Mouse (Mus musculus): ENCODE measurements around the gene Sympk.

Sympk gene

GRCm38 (mm10) chr7:19083701-19084100, 59.5 kb downstream of the Sympk start, which contains the start of gene Dmpk:
Gene Dmpk (plus strand): TSS chr7:19083849.
- no peak for DNase-seq (ENCODE audit: low spot score)

- DNase-seq (ENCODE audit: low spot score) = no peak
Measured at GRCm38 (mm10) chr7:19084277-19084771, 60.1 kb downstream of the Sympk start.

GRCm38 (mm10) chr7:19084921-19085473, 60.8 kb downstream of the Sympk start:
- no peak for DNase-seq (ENCODE audit: low spot score)

DNA sequence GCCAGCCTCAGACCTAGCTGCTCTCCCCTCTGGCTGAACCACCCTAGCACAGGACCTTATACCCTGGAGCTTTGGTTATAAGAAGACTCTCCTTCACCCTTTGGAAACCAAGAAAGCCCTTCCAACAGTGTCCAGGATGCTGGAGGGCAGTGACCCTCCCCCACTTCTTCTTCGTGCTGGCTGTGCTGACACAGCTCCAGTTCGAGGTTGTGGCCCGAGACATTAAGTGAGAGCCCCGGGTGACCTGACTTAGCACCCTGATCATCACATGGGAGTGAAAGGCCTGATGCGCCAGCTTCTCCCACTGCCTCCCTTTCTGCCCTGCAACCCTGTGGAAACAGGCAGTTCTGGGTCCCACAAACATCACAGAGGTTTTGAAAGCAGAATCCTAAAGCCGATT, 61.3 kb downstream of the Sympk start:
- no peak for DNase-seq (ENCODE audit: low spot score)

GRCm38 (mm10) chr7:19086042-19086441, 61.9 kb downstream of the Sympk start:
- DNase-seq (ENCODE audit: low spot score) = no peak

DNA sequence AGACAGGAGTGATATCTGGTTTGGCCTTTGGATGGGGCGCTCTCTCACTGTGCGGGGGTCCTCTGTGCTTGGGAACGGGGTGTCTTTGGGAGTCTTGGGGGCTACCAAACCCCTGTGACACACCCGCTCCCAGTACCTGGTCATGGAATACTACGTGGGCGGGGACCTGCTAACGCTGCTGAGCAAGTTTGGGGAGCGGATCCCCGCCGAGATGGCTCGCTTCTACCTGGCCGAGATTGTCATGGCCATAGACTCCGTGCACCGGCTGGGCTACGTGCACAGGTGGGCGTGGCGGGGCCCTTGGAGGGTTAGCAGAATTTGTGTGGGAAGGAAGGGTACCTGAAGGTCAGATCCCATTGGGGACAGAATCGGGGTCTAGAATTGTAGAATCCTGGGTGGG, 62.6 kb downstream of the Sympk start:
- DNase-seq (ENCODE audit: low spot score) = no peak

- DNase-seq (ENCODE audit: low spot score) = no peak
Measured at GRCm38 (mm10) chr7:19088813-19089212, 64.6 kb downstream of the Sympk start.

DNA sequence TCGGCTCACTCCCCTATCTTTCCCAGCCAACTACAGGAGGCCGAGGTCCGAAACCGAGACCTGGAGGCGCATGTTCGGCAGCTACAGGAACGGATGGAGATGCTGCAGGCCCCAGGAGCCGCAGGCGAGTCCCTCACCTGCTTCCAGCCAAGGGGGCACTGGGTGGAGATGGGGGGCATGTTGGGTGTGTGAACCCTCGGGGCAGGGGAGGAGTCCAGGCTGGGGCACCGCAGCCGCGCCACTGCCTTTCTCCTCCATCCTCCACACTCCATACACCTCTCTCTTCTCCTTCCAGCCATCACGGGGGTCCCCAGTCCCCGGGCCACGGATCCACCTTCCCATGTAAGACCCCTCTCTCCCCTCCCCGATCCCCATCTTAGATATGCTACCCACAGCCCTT, 67.7 kb downstream of the Sympk start:
- DNase-seq (ENCODE audit: low spot score) = no peak

DNA sequence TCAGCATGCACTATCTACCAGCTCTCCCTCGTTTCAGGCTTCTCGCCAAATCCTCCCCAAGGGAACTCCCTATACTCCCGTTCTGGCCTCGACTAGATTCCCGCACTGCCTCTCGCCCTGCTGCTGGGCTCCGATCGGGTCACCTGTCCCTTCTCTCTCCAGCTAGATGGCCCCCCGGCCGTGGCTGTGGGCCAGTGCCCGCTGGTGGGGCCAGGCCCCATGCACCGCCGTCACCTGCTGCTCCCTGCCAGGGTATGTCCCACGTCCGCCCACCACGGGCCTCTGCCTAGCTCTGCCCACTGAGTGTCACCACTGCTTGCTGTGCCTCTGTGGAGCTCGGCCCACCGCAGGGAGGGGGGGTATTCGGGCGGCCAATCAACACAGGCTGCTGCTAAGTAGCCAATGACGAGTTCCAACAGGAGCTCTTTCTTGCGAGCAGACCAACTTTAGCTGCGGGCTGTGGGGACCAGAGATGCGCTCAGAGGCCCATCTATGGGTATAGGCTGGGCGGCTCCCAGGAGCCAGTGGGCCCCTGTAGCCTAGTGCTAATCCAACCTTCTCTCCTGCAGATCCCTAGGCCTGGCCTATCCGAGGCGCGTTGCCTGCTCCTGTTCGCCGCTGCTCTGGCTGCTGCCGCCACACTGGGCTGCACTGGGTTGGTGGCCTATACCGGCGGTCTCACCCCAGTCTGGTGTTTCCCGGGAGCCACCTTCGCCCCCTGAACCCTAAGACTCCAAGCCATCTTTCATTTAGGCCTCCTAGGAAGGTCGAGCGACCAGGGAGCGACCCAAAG, 68.4 kb downstream of the Sympk start:
- no peak for DNase-seq (ENCODE audit: low spot score)

- DNase-seq (ENCODE audit: low spot score) = peak; percentile 42
Measured at GRCm38 (mm10) chr7:19093174-19093521, 69.0 kb downstream of the Sympk start.

DNA sequence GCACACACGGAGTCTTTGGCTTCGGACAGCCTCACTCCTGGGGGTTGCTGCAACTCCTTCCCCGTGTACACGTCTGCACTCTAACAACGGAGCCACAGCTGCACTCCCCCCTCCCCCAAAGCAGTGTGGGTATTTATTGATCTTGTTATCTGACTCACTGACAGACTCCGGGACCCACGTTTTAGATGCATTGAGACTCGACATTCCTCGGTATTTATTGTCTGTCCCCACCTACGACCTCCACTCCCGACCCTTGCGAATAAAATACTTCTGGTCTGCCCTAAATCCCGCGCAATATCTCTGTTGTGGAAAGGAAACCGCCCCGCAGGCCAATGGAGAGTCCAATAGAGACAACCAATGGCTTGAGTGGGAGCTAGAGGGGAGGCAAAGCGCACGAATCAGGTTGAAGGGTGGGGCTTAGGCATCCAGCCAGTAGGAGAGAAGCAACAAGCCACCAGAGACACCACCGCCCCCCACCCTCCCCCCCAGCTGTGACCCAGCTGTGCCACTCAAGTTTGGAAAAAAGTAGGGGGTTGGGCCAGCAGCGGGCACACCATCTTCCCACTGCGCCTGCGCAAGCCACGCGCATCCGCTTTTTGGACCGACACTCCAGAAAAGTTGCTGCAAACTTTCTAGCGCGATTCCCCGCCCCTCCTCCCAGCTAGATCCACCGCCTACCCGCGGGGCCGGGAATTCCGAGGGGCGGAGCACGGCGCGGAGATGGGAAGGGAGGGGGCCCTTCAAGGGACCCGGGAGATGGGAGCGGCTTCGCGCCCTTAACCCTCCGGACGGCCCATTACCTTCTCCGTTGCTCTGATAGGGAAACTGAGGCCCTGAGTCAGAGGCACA, 69.6 kb downstream of the Sympk start:
- DNase-seq (ENCODE audit: low spot score) = no peak

DNA sequence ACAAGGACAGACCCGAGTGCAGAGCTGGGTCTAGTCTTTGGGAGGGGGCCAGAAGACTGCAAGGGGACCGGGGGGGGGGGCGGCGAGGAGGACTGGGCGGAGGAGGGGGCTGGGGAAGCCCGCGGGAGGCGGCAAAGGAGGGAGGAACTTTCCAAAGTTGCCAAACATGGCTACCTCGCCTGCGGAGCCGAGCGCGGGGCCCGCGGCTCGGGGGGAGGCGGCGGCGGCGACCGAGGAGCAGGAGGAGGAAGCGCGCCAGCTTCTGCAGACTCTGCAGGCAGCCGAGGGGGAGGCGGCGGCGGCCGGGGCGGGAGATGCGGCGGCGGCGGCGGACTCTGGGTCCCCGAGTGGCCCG, 70.3 kb downstream of the Sympk start, which contains the start of gene Six5:
Gene Six5 (plus strand): TSS at position 124 of the 355 bp plus-strand sequence.
- DNase-seq (ENCODE audit: low spot score) = no peak

DNA sequence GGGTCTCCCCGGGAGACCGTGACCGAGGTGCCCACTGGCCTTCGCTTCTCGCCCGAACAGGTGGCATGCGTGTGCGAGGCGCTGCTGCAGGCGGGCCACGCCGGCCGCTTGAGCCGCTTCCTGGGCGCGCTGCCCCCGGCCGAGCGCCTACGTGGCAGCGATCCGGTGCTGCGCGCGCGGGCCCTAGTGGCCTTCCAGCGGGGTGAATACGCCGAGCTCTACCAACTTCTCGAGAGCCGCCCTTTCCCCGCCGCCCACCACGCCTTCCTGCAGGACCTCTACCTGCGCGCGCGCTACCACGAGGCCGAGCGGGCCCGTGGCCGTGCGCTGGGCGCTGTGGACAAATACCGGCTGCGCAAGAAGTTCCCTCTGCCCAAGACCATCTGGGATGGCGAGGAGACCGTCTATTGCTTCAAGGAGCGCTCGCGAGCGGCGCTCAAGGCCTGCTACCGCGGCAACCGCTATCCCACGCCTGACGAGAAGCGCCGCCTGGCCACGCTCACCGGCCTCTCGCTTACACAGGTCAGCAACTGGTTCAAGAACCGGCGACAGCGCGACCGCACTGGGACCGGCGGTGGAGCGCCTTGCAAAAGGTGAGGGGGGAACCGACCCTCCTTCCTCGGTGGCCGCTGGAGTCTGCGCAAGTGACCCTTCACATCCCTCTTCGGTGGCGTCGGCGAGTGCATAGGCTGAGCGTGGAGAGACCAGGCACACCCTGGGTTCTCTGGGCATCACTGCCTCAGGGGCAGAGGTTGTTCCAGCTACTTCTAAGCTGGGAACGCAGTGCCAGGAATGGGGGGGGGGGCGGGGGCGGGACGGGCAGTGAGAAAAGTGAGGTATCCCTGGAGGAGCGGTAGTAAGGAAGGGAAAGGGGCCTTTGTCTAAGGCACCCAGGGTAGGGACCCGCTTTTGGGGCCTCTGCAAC, 70.9 kb downstream of the Sympk start:
- no peak for DNase-seq (ENCODE audit: low spot score)

DNA sequence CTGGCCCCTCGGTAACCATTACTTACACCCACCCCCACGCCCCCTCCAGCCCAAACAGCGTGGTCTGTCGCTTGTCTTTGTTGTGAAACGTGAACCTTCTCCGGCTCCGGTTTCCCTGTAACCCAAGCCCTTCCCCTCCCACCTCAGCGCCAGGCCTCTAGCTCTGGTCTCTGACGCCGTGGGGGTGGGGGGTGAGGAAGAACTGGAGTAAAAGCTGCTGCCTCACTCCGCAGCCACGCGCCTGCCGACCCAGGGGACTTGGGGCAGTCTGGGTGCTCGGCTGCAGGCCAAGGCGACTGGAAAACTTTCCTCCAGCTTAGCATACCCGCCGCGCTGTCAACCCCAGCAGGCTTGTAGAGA, 71.6 kb downstream of the Sympk start:
- no peak for DNase-seq (ENCODE audit: low spot score)

GRCm38 (mm10) chr7:19096421-19096976, 72.3 kb downstream of the Sympk start:
- no peak for DNase-seq (ENCODE audit: low spot score)

DNA sequence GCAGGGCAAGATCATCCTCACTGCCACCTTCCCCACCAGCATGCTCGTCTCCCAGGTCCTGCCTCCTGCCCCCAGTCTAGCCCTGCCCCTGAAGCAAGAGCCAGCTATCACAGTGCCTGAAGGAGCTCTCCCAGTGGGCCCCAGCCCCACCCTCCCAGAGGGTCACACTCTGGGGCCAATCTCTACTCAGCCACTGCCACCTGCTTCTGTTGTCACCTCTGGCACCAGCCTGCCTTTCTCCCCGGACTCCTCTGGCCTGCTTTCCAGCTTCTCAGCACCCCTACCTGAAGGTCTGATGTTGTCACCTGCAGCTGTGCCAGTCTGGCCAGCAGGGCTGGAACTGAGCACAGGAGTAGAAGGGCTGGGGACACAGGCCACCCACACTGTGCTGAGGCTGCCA, 73.0 kb downstream of the Sympk start:
- DNase-seq (ENCODE audit: low spot score) = no peak

DNA sequence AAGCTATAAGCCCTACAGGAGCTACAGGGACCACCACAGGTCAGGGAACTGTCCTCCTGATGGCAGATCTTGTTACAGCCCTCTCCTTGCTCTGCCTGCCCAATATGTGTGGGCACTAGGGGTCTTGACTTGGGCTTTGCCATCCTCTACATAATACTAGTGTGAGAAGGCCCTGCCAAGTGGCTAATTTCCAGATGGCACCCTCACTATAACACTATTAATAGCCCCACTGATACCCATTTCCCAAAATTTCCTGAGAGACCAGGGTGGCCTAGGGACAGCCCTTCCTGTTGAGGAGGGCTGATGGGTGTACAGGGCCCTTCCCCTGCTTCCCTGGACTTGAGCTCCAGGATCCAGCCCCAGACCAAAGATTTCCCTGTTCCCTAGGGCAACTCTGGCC, 73.7 kb downstream of the Sympk start:
- DNase-seq (ENCODE audit: low spot score) = no peak

DNA sequence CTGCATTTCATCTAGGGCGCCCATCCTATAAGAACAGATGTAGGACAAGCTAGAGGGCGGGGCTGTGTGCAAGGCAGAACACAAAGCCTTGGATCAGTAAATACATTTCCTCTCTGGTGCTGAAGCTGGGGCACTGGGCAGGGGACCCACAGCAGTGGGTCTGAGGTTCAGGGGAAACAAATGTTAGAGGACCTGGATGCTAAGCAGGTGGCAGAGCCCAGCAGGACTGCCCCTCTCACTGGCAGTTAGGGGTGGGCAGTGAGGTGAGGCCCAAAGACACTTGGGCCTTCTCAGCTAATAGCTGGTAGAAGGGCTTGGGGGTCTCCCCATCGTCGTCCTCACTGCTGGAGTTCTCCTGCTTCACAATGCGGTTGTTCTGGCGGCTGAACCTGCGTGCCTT, 74.6 kb downstream of the Sympk start:
- DNase-seq (ENCODE audit: low spot score) = no peak

- DNase-seq (ENCODE audit: low spot score) = no peak
Measured at GRCm38 (mm10) chr7:19100290-19100689, 76.1 kb downstream of the Sympk start.

DNA sequence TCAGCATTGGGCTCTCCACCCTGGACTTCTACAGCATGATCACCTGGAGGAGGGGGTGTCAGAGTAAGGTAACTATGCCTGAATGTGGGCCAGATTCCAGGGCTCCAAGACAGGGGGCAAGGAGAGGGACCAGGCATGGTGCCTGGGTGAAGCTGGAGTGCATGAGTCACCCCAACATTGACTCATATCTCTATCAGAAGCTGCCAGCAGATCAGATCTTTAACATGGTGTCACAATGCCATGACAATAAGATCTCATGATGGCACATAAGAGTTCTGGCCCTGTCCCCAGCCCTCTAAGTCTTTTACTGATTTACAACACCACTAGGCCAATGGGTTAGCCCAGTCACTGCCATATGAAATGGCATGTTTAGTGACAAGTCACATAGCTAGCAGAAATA, 79.6 kb downstream of the Sympk start:
- no peak for DNase-seq (ENCODE audit: low spot score)
